Mouse (Mus musculus) adrenal gland, adult 8-10 months (tissue): Measurements from ENCODE around the gene Rfx4. TPM values are rescaled to one million over a fixed set of nuclear protein-coding genes. Genes with fewer than 3 reads are reported as not detected.
A peak's percentile ranks its signal among the peaks of the same experiment; 100 is the strongest.

Experiments
- DNase-seq: peaks from one replicate; pipeline ENCODE4 v3.0.0; 2022
- total RNA-seq, 4 experiments: library from RNA; stranded (reverse); gene quantifications; 2 replicates each; pipeline ENCODE4 v1.2.4; 2022

The Rfx4 gene
- total RNA-seq, 4 experiments from 2014 or later = 0.07 TPM; not detected in 3

- no peak for DNase-seq
Observed at GRCm38 (mm10) chr10:84758483-84759431, 2.9 kb downstream of the Rfx4 start.

GRCm38 (mm10) chr10:84759511-84760117, 3.8 kb downstream of the Rfx4 start:
- DNase-seq = no peak

GRCm38 (mm10) chr10:84760118-84761111, 4.6 kb downstream of the Rfx4 start:
- no peak for DNase-seq

- no peak for DNase-seq
Observed at GRCm38 (mm10) chr10:84768766-84769165, 12.9 kb downstream of the Rfx4 start.

GRCm38 (mm10) chr10:84772380-84773130, 16.7 kb downstream of the Rfx4 start:
- DNase-seq = no peak

GRCm38 (mm10) chr10:84773889-84774288, 18.0 kb downstream of the Rfx4 start:
- DNase-seq = no peak

- peak; percentile 29 for DNase-seq
Observed at GRCm38 (mm10) chr10:84774573-84774972, 18.7 kb downstream of the Rfx4 start.

GRCm38 (mm10) chr10:84777109-84777508, 21.2 kb downstream of the Rfx4 start:
- DNase-seq = no peak

GRCm38 (mm10) chr10:84777974-84778373, 22.1 kb downstream of the Rfx4 start:
- no peak for DNase-seq

GRCm38 (mm10) chr10:84780828-84781227, 25.0 kb downstream of the Rfx4 start:
- DNase-seq = no peak

- DNase-seq = no peak
Observed at GRCm38 (mm10) chr10:84785339-84785738, 29.5 kb downstream of the Rfx4 start.

- DNase-seq = no peak
Observed at GRCm38 (mm10) chr10:84790323-84790722, 34.5 kb downstream of the Rfx4 start.

- DNase-seq = no peak
Observed at GRCm38 (mm10) chr10:84791181-84791580, 35.3 kb downstream of the Rfx4 start.

- no peak for DNase-seq
Observed at GRCm38 (mm10) chr10:84801521-84801920, 45.7 kb downstream of the Rfx4 start.

- DNase-seq = no peak
Observed at GRCm38 (mm10) chr10:84803216-84803844, 47.5 kb downstream of the Rfx4 start.

- no peak for DNase-seq
Observed at GRCm38 (mm10) chr10:84805576-84805975, 49.7 kb downstream of the Rfx4 start.

GRCm38 (mm10) chr10:84807206-84807605, 51.3 kb downstream of the Rfx4 start:
- DNase-seq = no peak

GRCm38 (mm10) chr10:84810030-84810849, 54.4 kb downstream of the Rfx4 start:
- DNase-seq = peak; percentile 14

- DNase-seq = no peak
Observed at GRCm38 (mm10) chr10:84811171-84811912, 55.5 kb downstream of the Rfx4 start.

- no peak for DNase-seq
Observed at GRCm38 (mm10) chr10:84811913-84812295, 56.0 kb downstream of the Rfx4 start.
